Mouse (Mus musculus): ENCODE measurements around the gene Trem3. TPM values are rescaled to one million over a fixed set of nuclear protein-coding genes. Genes with fewer than 3 reads are reported as not detected.

Gene Trem3
- polyA plus RNA-seq, 1 experiment from 2014 or later, result 0.24 TPM

GRCm38 (mm10) chr17:48235773-48236370 lies 11.7 kb upstream of the Trem3 start:
- peak; percentile 20 for DNase-seq (ENCODE audit: low spot score)
- Histone ChIP-seq H3K4me2 (ENCODE audit: low read depth, low read length) (no peak overlapping the region), H3K27ac (replicated peaks; ENCODE audit: low read depth, low read length) (no peak overlapping the region), H3K36me3 (ENCODE audit: control insufficient read depth, insufficient read depth, low read length) (no peaks in the 10 kb centered on the region), H3K9me3 (ENCODE audit: control insufficient read depth, low read length) (0 out of 2 replicates have a peak, but pooled peaks cover 3% of the 10 kb centered on the region), H3K27me3 (replicated peaks; ENCODE audit: control insufficient read depth, insufficient read depth, low read length) (no peaks in the 10 kb centered on the region), H3K4me1 (ENCODE audit: control insufficient read depth, insufficient read depth, low read length) (no peaks in the 10 kb centered on the region), H3K4me3 (ENCODE audit: low read depth, low read length) (no peak overlapping the region), H3K9ac (ENCODE audit: low read depth, low read length) (no peak overlapping the region)
- no peak for ATAC-seq (ENCODE audit: low read depth)
- whole genome bisulfite sequencing, result 57% methylated on average over 4 of the region's 4 CpGs

- H3K4me3 ChIP-seq (ENCODE audit: low read depth, low read length), result no peak overlapping the region
- ATAC-seq (ENCODE audit: low read depth) (no peak), DNase-seq (ENCODE audit: low spot score) (no peak)
- H3K9me3 ChIP-seq (ENCODE audit: control insufficient read depth, low read length), result 0 out of 2 replicates have a peak, but pooled peaks cover 3% of the 10 kb centered on the region
- H3K27ac ChIP-seq (replicated peaks; ENCODE audit: low read depth, low read length), result no peak overlapping the region
- 91% methylated on average over 8 of the region's 8 CpGs for WGBS
- no peak overlapping the region for H3K4me2 ChIP-seq (ENCODE audit: low read depth, low read length)
- no peaks in the 10 kb centered on the region for H3K36me3 ChIP-seq (ENCODE audit: control insufficient read depth, insufficient read depth, low read length)
- no peaks in the 10 kb centered on the region for H3K27me3 ChIP-seq (replicated peaks; ENCODE audit: control insufficient read depth, insufficient read depth, low read length)
- no peaks in the 10 kb centered on the region for H3K4me1 ChIP-seq (ENCODE audit: control insufficient read depth, insufficient read depth, low read length)
- H3K9ac ChIP-seq (ENCODE audit: low read depth, low read length), result no peak overlapping the region
These were observed 10.0 kb upstream of the Trem3 start for GRCm38 (mm10) chr17:48237621-48238020.

- Histone ChIP-seq H3K27me3 (replicated peaks; ENCODE audit: control insufficient read depth, insufficient read depth, low read length) (no peaks in the 10 kb centered on the region), H3K4me3 (ENCODE audit: low read depth, low read length) (no peak overlapping the region), H3K27ac (replicated peaks; ENCODE audit: low read depth, low read length) (no peak overlapping the region), H3K4me2 (ENCODE audit: low read depth, low read length) (no peak overlapping the region), H3K9ac (ENCODE audit: low read depth, low read length) (no peak overlapping the region), H3K9me3 (ENCODE audit: control insufficient read depth, low read length) (no peaks in the 10 kb centered on the region), H3K36me3 (ENCODE audit: control insufficient read depth, insufficient read depth, low read length) (no peaks in the 10 kb centered on the region), H3K4me1 (ENCODE audit: control insufficient read depth, insufficient read depth, low read length) (no peaks in the 10 kb centered on the region)
- no peak for ATAC-seq (ENCODE audit: low read depth)
- no peak for DNase-seq (ENCODE audit: low spot score)
These were observed 1.5 kb downstream of the Trem3 start for GRCm38 (mm10) chr17:48249039-48249438.

GRCm38 (mm10) chr17:48249501-48249900 lies 1.9 kb downstream of the Trem3 start:
- Histone ChIP-seq H3K4me1 (ENCODE audit: control insufficient read depth, insufficient read depth, low read length) (no peaks in the 10 kb centered on the region), H3K4me3 (ENCODE audit: low read depth, low read length) (no peak overlapping the region), H3K9me3 (ENCODE audit: control insufficient read depth, low read length) (no peaks in the 10 kb centered on the region), H3K4me2 (ENCODE audit: low read depth, low read length) (no peak overlapping the region), H3K9ac (ENCODE audit: low read depth, low read length) (no peak overlapping the region), H3K27ac (replicated peaks; ENCODE audit: low read depth, low read length) (no peak overlapping the region), H3K36me3 (ENCODE audit: control insufficient read depth, insufficient read depth, low read length) (no peaks in the 10 kb centered on the region), H3K27me3 (replicated peaks; ENCODE audit: control insufficient read depth, insufficient read depth, low read length) (no peaks in the 10 kb centered on the region)
- WGBS, result 82% methylated on average over 11 of the region's 11 CpGs
- DNase-seq (ENCODE audit: low spot score), result no peak
- no peak for ATAC-seq (ENCODE audit: low read depth)

- no peak overlapping the region for H3K4me2 ChIP-seq (ENCODE audit: low read depth, low read length)
- DNase-seq (ENCODE audit: low spot score) (no peak), ATAC-seq (ENCODE audit: low read depth) (no peak)
- H3K9ac ChIP-seq (ENCODE audit: low read depth, low read length), result no peak overlapping the region
- no peaks in the 10 kb centered on the region for H3K9me3 ChIP-seq (ENCODE audit: control insufficient read depth, low read length)
- no peak overlapping the region for H3K27ac ChIP-seq (replicated peaks; ENCODE audit: low read depth, low read length)
- H3K36me3 ChIP-seq (ENCODE audit: control insufficient read depth, insufficient read depth, low read length), result no peaks in the 10 kb centered on the region
- no peak overlapping the region for H3K4me3 ChIP-seq (ENCODE audit: low read depth, low read length)
- WGBS, result 83% methylated on average over 7 of the region's 7 CpGs
- H3K27me3 ChIP-seq (replicated peaks; ENCODE audit: control insufficient read depth, insufficient read depth, low read length), result no peaks in the 10 kb centered on the region
- H3K4me1 ChIP-seq (ENCODE audit: control insufficient read depth, insufficient read depth, low read length), result no peaks in the 10 kb centered on the region
These were observed 3.1 kb downstream of the Trem3 start for GRCm38 (mm10) chr17:48250631-48251030.

- no peak for ATAC-seq (ENCODE audit: low read depth)
- H3K9me3 ChIP-seq (ENCODE audit: control insufficient read depth, low read length), result peaks cover 14% of the 10 kb centered on the region
- no peak overlapping the region for H3K9ac ChIP-seq (ENCODE audit: low read depth, low read length)
- H3K27ac ChIP-seq (replicated peaks; ENCODE audit: low read depth, low read length), result no peak overlapping the region
- H3K4me2 ChIP-seq (ENCODE audit: low read depth, low read length), result no peak overlapping the region
- no peak overlapping the region for H3K4me3 ChIP-seq (ENCODE audit: low read depth, low read length)
- H3K27me3 ChIP-seq (replicated peaks; ENCODE audit: control insufficient read depth, insufficient read depth, low read length), result no peaks in the 10 kb centered on the region
- no peaks in the 10 kb centered on the region for H3K36me3 ChIP-seq (ENCODE audit: control insufficient read depth, insufficient read depth, low read length)
- no peak for DNase-seq (ENCODE audit: low spot score)
- H3K4me1 ChIP-seq (ENCODE audit: control insufficient read depth, insufficient read depth, low read length), result no peaks in the 10 kb centered on the region
These were observed 9.0 kb downstream of the Trem3 start for GRCm38 (mm10) chr17:48256575-48256974.

- H3K4me3 ChIP-seq (ENCODE audit: low read depth, low read length), result no peak overlapping the region
- 81% methylated on average over 2 of the region's 2 CpGs for WGBS
- peaks cover 14% of the 10 kb centered on the region for H3K9me3 ChIP-seq (ENCODE audit: control insufficient read depth, low read length)
- DNase-seq (ENCODE audit: low spot score) (no peak), ATAC-seq (ENCODE audit: low read depth) (no peak)
- H3K27ac ChIP-seq (replicated peaks; ENCODE audit: low read depth, low read length), result no peak overlapping the region
- H3K36me3 ChIP-seq (ENCODE audit: control insufficient read depth, insufficient read depth, low read length), result no peaks in the 10 kb centered on the region
- no peaks in the 10 kb centered on the region for H3K4me1 ChIP-seq (ENCODE audit: control insufficient read depth, insufficient read depth, low read length)
- H3K27me3 ChIP-seq (replicated peaks; ENCODE audit: control insufficient read depth, insufficient read depth, low read length), result no peaks in the 10 kb centered on the region
- no peak overlapping the region for H3K4me2 ChIP-seq (ENCODE audit: low read depth, low read length)
- no peak overlapping the region for H3K9ac ChIP-seq (ENCODE audit: low read depth, low read length)
These were observed 14.3 kb downstream of the Trem3 start for GRCm38 (mm10) chr17:48261868-48262267.

GRCm38 (mm10) chr17:48263741-48264362 lies 16.3 kb downstream of the Trem3 start, which contains the start of gene Treml4:
Gene Treml4, plus strand, starts transcription at chr17:48264295.
- Histone ChIP-seq H3K4me2 (ENCODE audit: low read depth, low read length) (no peak within 1 kb of the TSS), H3K27me3 (replicated peaks; ENCODE audit: control insufficient read depth, insufficient read depth, low read length) (no peaks in the 10 kb centered on the region), H3K36me3 (ENCODE audit: control insufficient read depth, insufficient read depth, low read length) (no peaks in the 10 kb centered on the region), H3K4me1 (ENCODE audit: control insufficient read depth, insufficient read depth, low read length) (no peaks in the 10 kb centered on the region), H3K9ac (ENCODE audit: low read depth, low read length) (no peak within 1 kb of the TSS), H3K27ac (replicated peaks; ENCODE audit: low read depth, low read length) (no peak within 1 kb of the TSS), H3K4me3 (ENCODE audit: low read depth, low read length) (no peak within 1 kb of the TSS), H3K9me3 (ENCODE audit: control insufficient read depth, low read length) (peaks cover 11% of the 10 kb centered on the region)
- no peak for DNase-seq (ENCODE audit: low spot score)
- no peak for ATAC-seq (ENCODE audit: low read depth)
- WGBS, result 86% methylated on average over 3 of the region's 3 CpGs

GRCm38 (mm10) chr17:48264662-48265061 lies 17.1 kb downstream of the Trem3 start:
- no peaks in the 10 kb centered on the region for H3K27me3 ChIP-seq (replicated peaks; ENCODE audit: control insufficient read depth, insufficient read depth, low read length)
- H3K27ac ChIP-seq (replicated peaks; ENCODE audit: low read depth, low read length), result no peak overlapping the region
- no peak overlapping the region for H3K4me3 ChIP-seq (ENCODE audit: low read depth, low read length)
- no peak for DNase-seq (ENCODE audit: low spot score)
- no peak overlapping the region for H3K9ac ChIP-seq (ENCODE audit: low read depth, low read length)
- H3K4me2 ChIP-seq (ENCODE audit: low read depth, low read length), result no peak overlapping the region
- no peak for ATAC-seq (ENCODE audit: low read depth)
- H3K4me1 ChIP-seq (ENCODE audit: control insufficient read depth, insufficient read depth, low read length), result no peaks in the 10 kb centered on the region
- no peaks in the 10 kb centered on the region for H3K36me3 ChIP-seq (ENCODE audit: control insufficient read depth, insufficient read depth, low read length)
- H3K9me3 ChIP-seq (ENCODE audit: control insufficient read depth, low read length), result peaks cover 3% of the 10 kb centered on the region; the same call in 1 of the 2 replicates
- 94% methylated on average over 7 of the region's 7 CpGs for WGBS

Data from embryonic facial prominence, embryonic 14.5 days (tissue).